Mouse (Mus musculus) embryo, embryonic 11.5 days (tissue): ENCODE measurements at regions not wholly inside any gene's neighbourhood (a gene's known extent, or its start where the extent isn't known, plus 50 kb on each side); places are given as distances from the start of the nearest gene placed in this dataset.
A peak's percentile ranks its signal among the peaks of the same experiment; 100 is the strongest.
"Not testable (repeated sequence)": the region's sequence is repeated elsewhere in the genome, so short reads cannot be mapped to it uniquely, and the experiment has no call there.

Experiments used
- DNase-seq: peaks from one replicate; pipeline ENCODE4 v3.0.0-alpha.2; 2012; ENCODE audit warnings: low read depth, low spot score

DNA sequence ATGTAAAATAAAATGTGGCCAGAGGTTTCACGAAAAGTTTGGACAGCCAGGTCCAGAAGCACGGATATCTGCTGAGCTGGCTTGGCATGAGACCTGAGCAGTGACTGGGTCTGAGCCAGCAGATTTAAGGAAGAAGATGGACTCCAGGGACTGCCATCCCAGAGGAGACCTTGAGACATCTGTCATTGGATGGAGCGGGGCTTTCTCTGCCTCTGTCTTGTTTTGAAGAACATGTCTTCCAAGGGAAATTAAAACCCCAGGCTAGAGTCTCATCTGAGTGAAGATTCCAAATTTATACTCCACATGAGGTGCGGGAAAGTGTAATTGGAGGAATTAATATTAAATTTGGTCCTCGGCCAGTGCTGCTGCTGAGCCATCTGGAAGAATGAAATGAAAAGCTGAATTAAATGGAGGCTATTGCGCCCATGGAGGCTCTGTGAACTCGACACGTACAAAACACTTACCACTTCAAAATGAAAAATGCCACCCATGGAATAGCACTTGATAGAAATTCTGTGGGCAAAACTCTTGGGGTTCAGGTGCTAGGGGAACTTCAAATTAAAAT, 129.8 kb upstream of the Adcy2 start:
- no peak for DNase-seq

DNA sequence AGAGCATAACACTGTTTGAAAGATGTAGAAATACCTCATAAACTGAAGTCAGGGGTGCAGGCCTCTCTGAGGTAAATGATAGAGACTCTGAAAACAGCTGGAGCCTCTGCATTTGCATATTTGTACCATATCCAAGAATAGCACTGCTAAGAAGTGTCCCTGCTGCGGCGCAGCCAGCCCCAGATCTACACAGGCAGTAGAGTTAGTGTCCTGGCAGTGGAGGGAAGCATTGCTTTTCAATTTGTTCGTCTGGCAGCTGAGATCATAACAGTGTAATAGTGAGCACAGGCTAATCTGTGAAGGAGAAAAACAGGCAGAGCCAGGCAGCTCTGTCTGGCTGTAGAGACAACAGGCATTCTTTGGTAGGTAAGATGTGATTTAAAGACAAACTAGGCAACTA, 128.2 kb upstream of the Adcy2 start:
- no peak for DNase-seq

- DNase-seq = not testable (repeated sequence)
These were observed 119.4 kb upstream of the Adcy2 start for GRCm38 (mm10) chr13:69118743-69119142.

GRCm38 (mm10) chr13:69109168-69109567, 109.8 kb upstream of the Adcy2 start:
- DNase-seq = no peak

GRCm38 (mm10) chr13:69086613-69087012, 87.3 kb upstream of the Adcy2 start:
- DNase-seq = peak; percentile 23

DNA sequence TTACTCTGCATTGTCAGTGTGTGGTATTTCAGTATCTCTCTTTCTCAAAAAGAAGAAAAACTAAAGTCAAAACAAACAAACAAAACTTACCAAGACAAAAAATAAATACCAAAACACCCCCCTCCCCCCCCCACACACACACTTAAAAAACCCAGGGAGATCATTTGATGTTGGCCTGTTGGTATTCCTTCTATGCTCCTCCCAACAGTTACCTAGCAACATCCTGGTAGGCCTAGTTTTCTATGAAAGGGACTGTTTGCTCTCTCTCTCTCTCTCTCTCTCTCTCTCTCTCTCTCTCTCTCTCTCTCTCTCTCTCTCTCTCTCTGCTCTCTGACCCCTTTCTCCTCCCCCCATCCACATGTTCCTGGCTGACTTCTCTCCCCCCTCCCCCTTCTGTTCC, 71.0 kb upstream of the Adcy2 start:
- DNase-seq = no peak

- no peak for DNase-seq
These were observed 70.5 kb upstream of the Adcy2 start for GRCm38 (mm10) chr13:69069817-69070216.

- DNase-seq = no peak
These were observed 67.3 kb upstream of the Adcy2 start for GRCm38 (mm10) chr13:69066636-69067035.

- no peak for DNase-seq
These were observed 65.9 kb upstream of the Adcy2 start for GRCm38 (mm10) chr13:69065285-69065684.

GRCm38 (mm10) chr13:69062692-69063233, 63.4 kb upstream of the Adcy2 start:
- no peak for DNase-seq

GRCm38 (mm10) chr13:69061436-69061835, 62.1 kb upstream of the Adcy2 start:
- no peak for DNase-seq
